Mouse (Mus musculus) liver, embryonic 14.5 days (tissue): Measurements from ENCODE around the gene Ptprs. TPM values are rescaled to one million over a fixed set of nuclear protein-coding genes. Genes with fewer than 3 reads are reported as not detected.

Source experiments
- ATAC-seq: fragments of 200-750 bp; cut with Nextera tagmentation; 2 replicates; pipeline ENCODE4 v1.8.0; 2017; ENCODE audit warnings: moderate number of reproducible peaks, mild to moderate bottlenecking, moderate library complexity; ENCODE audit not compliant: insufficient read depth
- DNase-seq, 3 experiments: peaks; one replicate each; pipeline ENCODE4 v3.0.0-alpha.2; 2012 to 2013; ENCODE audit warnings: low read depth in 3 of 3, low spot score in 3 of 3
- H3K27ac ChIP-seq: fragments of 300-500 bp; sonication (generic); 2 replicates; pipeline ENCODE4 v1.5.1; 2014; ENCODE audit warnings: moderate library complexity, mild to moderate bottlenecking, control low read depth, inconsistent platforms
- H3K27me3 ChIP-seq: fragments of 300-500 bp; sonication (generic); 2 replicates; pipeline ENCODE4 v1.6.1; 2014; ENCODE audit warnings: mild to moderate bottlenecking, low read length, moderate library complexity; ENCODE audit not compliant: control insufficient read depth, insufficient read depth
- H3K36me3 ChIP-seq: fragments of 300-500 bp; sonication (generic); replicated peaks from 2 replicates; pipeline ENCODE4 v1.6.1; 2014; ENCODE audit warnings: low read depth; ENCODE audit not compliant: control insufficient read depth, insufficient read depth
- H3K4me1 ChIP-seq, 2 experiments: fragments of 200-500 bp in 1 of 2; fragments of 300-500 bp in 1 of 2; sonication (generic) in 1 of 2; replicated peaks; 2 replicates each; pipeline ENCODE4 v1.6.1; 2012 to 2014; ENCODE audit warnings: antibody characterized with exemption in 1 of 2, inconsistent platforms in 1 of 2, low read length in 1 of 2; ENCODE audit not compliant: control insufficient read depth in 2 of 2, insufficient read depth in 2 of 2
- H3K4me2 ChIP-seq: fragments of 300-500 bp; sonication (generic); 2 replicates; pipeline ENCODE4 v1.6.1; 2014; ENCODE audit warnings: low read depth, mild to moderate bottlenecking, control low read depth, moderate library complexity
- H3K4me3 ChIP-seq, 2 experiments: fragments of 200-500 bp in 1 of 2; fragments of 300-500 bp in 1 of 2; sonication (generic) in 1 of 2; 2 replicates each; pipeline ENCODE4 v1.5.1; 2012 to 2014; ENCODE audit warnings: low read depth in 2 of 2, low read length in 2 of 2, mild to moderate bottlenecking in 2 of 2, control low read depth in 1 of 2, inconsistent platforms in 1 of 2, moderate library complexity in 1 of 2; ENCODE audit not compliant: insufficient read depth in 1 of 2
- H3K9ac ChIP-seq: fragments of 300-500 bp; sonication (generic); replicated peaks from 2 replicates; pipeline ENCODE4 v1.6.1; 2014; ENCODE audit warnings: mild to moderate bottlenecking, control low read depth, moderate library complexity
- H3K9me3 ChIP-seq: fragments of 300-500 bp; sonication (generic); 2 replicates; pipeline ENCODE4 v1.6.1; 2016; ENCODE audit warnings: low read length, mixed read lengths; ENCODE audit not compliant: control insufficient read depth
- CTCF ChIP-seq: IDR thresholded peaks from 2 replicates; pipeline ENCODE4 v1.5.1; 2016; ENCODE audit warnings: antibody characterized with exemption, low read depth, control low read depth
- EP300 ChIP-seq: IDR thresholded peaks from 2 replicates; pipeline ENCODE4 v1.6.1; 2016; ENCODE audit warnings: antibody characterized with exemption, low read depth
- WGBS: fragments of 180-500 bp; shearing (Covaris S2); extraction: QIAGEN DNeasy Blood & Tissue Kit; methylation state at CpG from one replicate; pipeline ENCODE4 v1.1.7; 2014; ENCODE audit not compliant: insufficient replicate concordance; 5-methylcytosine and 5-hydroxymethylcytosine counted together
- polyA plus RNA-seq, 2 experiments: library from polyadenylated mRNA; depleted of rRNA in 1 of 2; stranded (reverse) in 1 of 2; unstranded in 1 of 2; fragments of >200 nt; fragmentation: Nextera tagmentation in 1 of 2; extraction: Ambion mirVana in 1 of 2; gene quantifications; 2 replicates each; pipeline versions ENCODE4 v1.2.1 to v1.2.3; 2012 to 2014

Ptprs gene
- polyA plus RNA-seq, 2 experiments = 3.8 to 17.7 TPM

DNA sequence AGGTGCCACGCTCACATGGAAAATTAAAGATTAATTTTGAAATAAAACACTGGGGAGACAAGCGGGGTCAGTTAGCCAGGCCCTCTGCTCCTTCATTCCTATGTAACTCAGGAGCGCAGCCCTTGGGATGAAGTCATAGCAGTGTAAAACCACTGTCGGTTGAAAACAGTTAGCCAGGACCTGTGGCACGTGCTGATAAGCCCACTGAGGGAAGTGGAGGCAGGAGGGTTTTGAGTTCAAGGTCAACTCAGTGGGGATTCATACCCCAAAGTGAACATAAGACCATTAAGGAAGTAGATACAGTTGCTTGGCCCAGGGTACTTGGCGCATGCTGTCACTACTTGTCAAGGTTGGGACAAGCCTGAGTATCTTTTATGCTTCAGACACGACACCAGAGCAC, 64.8 kb downstream of the Ptprs start:
- Histone ChIP-seq H3K4me1 (peaks cover 0 to 4% of the 10 kb centered on the region in 2 experiments; a peak in 1 of 4 replicates), H3K36me3 (no peaks in the 10 kb centered on the region), H3K9ac (no peak overlapping the region), H3K4me2 (no peak overlapping the region), H3K4me3 (no peak overlapping the region), H3K27ac (no peak overlapping the region), H3K9me3 (no peaks in the 10 kb centered on the region), H3K27me3 (no peaks in the 10 kb centered on the region)
- DNase-seq (no peak), ATAC-seq (no peak)
- TF ChIP-seq EP300 (no peak), CTCF (no peak)
- WGBS = 44% methylated on average over 7 of the region's 7 CpGs

DNA sequence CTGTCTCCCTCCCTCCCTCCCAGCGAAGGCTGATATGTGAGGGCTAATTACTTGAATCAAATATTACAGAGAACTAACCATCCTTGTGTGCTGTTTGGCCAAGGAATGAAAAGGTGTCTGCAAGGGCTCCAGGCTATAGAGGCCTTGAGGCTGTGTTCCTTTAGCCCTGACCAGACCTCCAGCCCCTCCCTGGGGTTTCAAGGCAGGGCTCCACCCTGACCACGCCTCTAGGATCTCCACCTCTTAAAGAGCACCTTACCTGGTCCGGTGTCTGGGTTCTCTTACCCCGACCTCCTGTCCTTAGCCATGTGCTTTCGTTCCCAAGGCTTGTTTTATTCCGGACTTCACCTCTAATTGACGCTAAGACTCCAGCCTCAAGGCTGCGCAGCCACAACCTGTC, 66.5 kb downstream of the Ptprs start:
- Histone ChIP-seq H3K27me3 (no peaks in the 10 kb centered on the region), H3K9me3 (no peaks in the 10 kb centered on the region), H3K4me3 (no peak overlapping the region), H3K4me1 (peaks cover 0 to 13% of the 10 kb centered on the region in 2 experiments; a peak in 2 of 4 replicates), H3K36me3 (no peaks in the 10 kb centered on the region), H3K4me2 (no peak overlapping the region), H3K27ac (no peak overlapping the region), H3K9ac (no peak overlapping the region)
- ATAC-seq (no peak), DNase-seq (no peak)
- TF ChIP-seq CTCF = no peak
- no peak for TF ChIP-seq EP300
- 47% methylated on average over 8 of the region's 8 CpGs for WGBS

- H3K4me3 ChIP-seq = no peak overlapping the region
Measured at GRCm38 (mm10) chr17:56408965-56409625, 67.2 kb downstream of the Ptprs start.

DNA sequence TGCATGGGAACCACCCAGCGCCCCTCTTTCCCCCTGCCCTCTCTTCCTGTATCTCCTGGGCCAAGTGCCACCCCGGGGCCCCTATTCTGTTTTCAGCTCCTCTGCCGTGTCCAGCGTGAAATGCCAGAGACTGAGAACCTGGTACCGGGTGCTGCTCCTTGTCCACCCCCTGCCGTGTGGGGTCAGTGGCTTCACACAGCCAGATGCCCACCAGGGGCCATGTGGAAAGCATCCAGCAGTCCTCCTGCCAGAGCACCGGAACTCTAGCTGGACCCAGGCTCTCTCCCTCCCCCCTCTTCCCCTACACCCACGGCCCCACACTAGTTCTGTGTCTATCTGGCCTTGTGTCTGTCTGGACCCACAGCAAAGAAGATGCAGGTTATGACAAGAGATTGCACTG, 68.9 kb downstream of the Ptprs start:
- Histone ChIP-seq H3K4me3 (no peak overlapping the region), H3K4me2 (no peak overlapping the region), H3K4me1 (peaks cover 0 to 13% of the 10 kb centered on the region in 2 experiments; a peak in 2 of 4 replicates), H3K27me3 (no peaks in the 10 kb centered on the region), H3K27ac (no peak overlapping the region), H3K9ac (no peak overlapping the region), H3K36me3 (no peaks in the 10 kb centered on the region), H3K9me3 (no peaks in the 10 kb centered on the region)
- TF ChIP-seq CTCF (no peak), EP300 (no peak)
- ATAC-seq (no peak), DNase-seq (no peak)
- WGBS = 58% methylated on average over 8 of the region's 8 CpGs

More at GRCm38 (mm10) chr17:56408965-56409625, 67.2 kb downstream of the Ptprs start:
- ATAC-seq (no peak), DNase-seq (no peak)
- Histone ChIP-seq H3K4me1 (peaks cover 0 to 13% of the 10 kb centered on the region in 2 experiments; a peak in 2 of 4 replicates), H3K27me3 (no peaks in the 10 kb centered on the region), H3K27ac (no peak overlapping the region), H3K36me3 (no peaks in the 10 kb centered on the region), H3K4me2 (no peak overlapping the region), H3K9me3 (no peaks in the 10 kb centered on the region), H3K9ac (no peak overlapping the region)
- 42% methylated on average over 13 of the region's 13 CpGs for WGBS
- TF ChIP-seq CTCF = no peak
- no peak for TF ChIP-seq EP300

GRCm38 (mm10) chr17:56406878-56407277, 69.4 kb downstream of the Ptprs start:
- ATAC-seq (no peak), DNase-seq (no peak)
- Histone ChIP-seq H3K4me1 (peaks cover 0 to 13% of the 10 kb centered on the region in 2 experiments; a peak in 2 of 4 replicates), H3K4me2 (no peak overlapping the region), H3K9ac (no peak overlapping the region), H3K27me3 (no peaks in the 10 kb centered on the region), H3K27ac (no peak overlapping the region), H3K36me3 (no peaks in the 10 kb centered on the region; the same call in 1 of the 2 replicates), H3K9me3 (no peaks in the 10 kb centered on the region), H3K4me3 (no peak overlapping the region)
- TF ChIP-seq EP300 (no peak), CTCF (no peak)
- WGBS = 57% methylated on average over 4 of the region's 4 CpGs
